Mouse (Mus musculus) kidney, embryonic 14.5 days (tissue): ENCODE measurements around the gene Hoxa3. TPM values are rescaled to one million over a fixed set of nuclear protein-coding genes. Genes with fewer than 3 reads are reported as not detected.

Experiments
- ATAC-seq: fragments of 200-750 bp; cut with Nextera tagmentation; 2 replicates; pipeline ENCODE4 v1.8.0; 2017; ENCODE audit warnings: moderate number of reproducible peaks, mild to moderate bottlenecking, moderate TSS enrichment, moderate library complexity; ENCODE audit not compliant: low FRiP score, low TSS enrichment
- H3K27ac ChIP-seq: fragments of 300-500 bp; sonication (generic); 2 replicates; pipeline ENCODE4 v1.5.1; 2014; ENCODE audit warnings: low read depth, mild to moderate bottlenecking, low read length, moderate library complexity, mixed read lengths
- H3K27me3 ChIP-seq: fragments of 300-500 bp; sonication (generic); 2 replicates; pipeline ENCODE4 v1.6.1; 2014; ENCODE audit warnings: mild to moderate bottlenecking, low read length; ENCODE audit not compliant: control insufficient read depth, insufficient read depth
- H3K36me3 ChIP-seq: fragments of 300-500 bp; sonication (generic); 2 replicates; pipeline ENCODE4 v1.6.1; 2014; ENCODE audit warnings: low read length, mixed read lengths; ENCODE audit not compliant: control insufficient read depth, insufficient read depth
- H3K4me1 ChIP-seq: fragments of 300-500 bp; sonication (generic); 2 replicates; pipeline ENCODE4 v1.6.1; 2014; ENCODE audit warnings: low read length, mixed read lengths; ENCODE audit not compliant: control insufficient read depth, insufficient read depth
- H3K4me2 ChIP-seq: fragments of 300-500 bp; sonication (generic); replicated peaks from 2 replicates; pipeline ENCODE4 v1.6.1; 2014; ENCODE audit warnings: low read depth, mild to moderate bottlenecking, low read length
- H3K4me3 ChIP-seq: fragments of 300-500 bp; sonication (generic); 2 replicates; pipeline ENCODE4 v1.5.1; 2014; ENCODE audit warnings: mild to moderate bottlenecking, low read length
- H3K9ac ChIP-seq: fragments of 300-500 bp; sonication (generic); 2 replicates; pipeline ENCODE4 v1.6.1; 2014; ENCODE audit warnings: low read depth, mild to moderate bottlenecking, low read length, moderate library complexity
- H3K9me3 ChIP-seq: fragments of 300-500 bp; sonication (generic); 2 replicates; pipeline ENCODE4 v1.6.1; 2016; ENCODE audit warnings: low read length; ENCODE audit not compliant: control insufficient read depth
- WGBS: fragments of 180-500 bp; shearing (Covaris S2); extraction: QIAGEN DNeasy Blood & Tissue Kit; methylation state at CpG from one replicate; pipeline ENCODE4 v1.1.7; 2014; 5-methylcytosine and 5-hydroxymethylcytosine counted together
- polyA plus RNA-seq: library from polyadenylated mRNA; unstranded; fragments of >200 nt; fragmentation: Nextera tagmentation; extraction: Ambion mirVana; gene quantifications from 2 replicates; pipeline ENCODE4 v1.2.1, GENCODE M21; 2014

Gene Hoxa3
- polyA plus RNA-seq, 1 experiment from 2014 or later, result 13.6 TPM

GRCm38 (mm10) chr6:52170166-52170897 is 42.8 kb downstream of the Hoxa3 start:
- Histone ChIP-seq H3K9ac (peak overlapping the region; percentile 44), H3K36me3 (peaks cover 15% of the 10 kb centered on the region; the same call in 1 of the 2 replicates), H3K27ac (peak overlapping the region; percentile 97), H3K4me2 (peak overlapping the region; percentile 32), H3K27me3 (no peaks in the 10 kb centered on the region; the same call in 1 of the 2 replicates), H3K4me1 (peaks cover 76% of the 10 kb centered on the region), H3K9me3 (no peaks in the 10 kb centered on the region), H3K4me3 (0 out of 2 replicates have a peak overlapping the region, but pooled peaks have one; percentile 9)
- ATAC-seq, result 0 out of 2 replicates have a peak, but pooled peaks have one; percentile 6
- 15% methylated on average over 40 of the region's 40 CpGs for WGBS

- WGBS, result 24% methylated on average over 16 of the region's 16 CpGs
Observed at GRCm38 (mm10) chr6:52169499-52170165, 43.5 kb downstream of the Hoxa3 start.

GRCm38 (mm10) chr6:52168191-52169055 is 44.7 kb downstream of the Hoxa3 start:
- WGBS, result 4% methylated on average over 41 of the region's 42 CpGs
- Histone ChIP-seq H3K27me3 (no peaks in the 10 kb centered on the region; the same call in 1 of the 2 replicates), H3K4me2 (peak overlapping the region; percentile 49), H3K36me3 (peaks cover 15% of the 10 kb centered on the region; the same call in 1 of the 2 replicates), H3K4me3 (peak overlapping the region; percentile 24), H3K9me3 (no peaks in the 10 kb centered on the region), H3K9ac (peak overlapping the region; percentile 71), H3K4me1 (peaks cover 89% of the 10 kb centered on the region), H3K27ac (peak overlapping the region; percentile 90)
- ATAC-seq, result no peak

More at GRCm38 (mm10) chr6:52169499-52170165, 43.5 kb downstream of the Hoxa3 start:
- no peaks in the 10 kb centered on the region; the same call in 1 of the 2 replicates for H3K27me3 ChIP-seq
- H3K9me3 ChIP-seq, result no peaks in the 10 kb centered on the region
- H3K4me1 ChIP-seq, result peaks cover 82% of the 10 kb centered on the region
- H3K36me3 ChIP-seq, result peaks cover 15% of the 10 kb centered on the region; the same call in 1 of the 2 replicates
- no peak overlapping the region for H3K4me3 ChIP-seq
- H3K4me2 ChIP-seq, result peak overlapping the region; percentile 32
- H3K27ac ChIP-seq, result peak overlapping the region; percentile 97
- H3K9ac ChIP-seq, result peak overlapping the region; percentile 44; the same call in 1 of the 2 replicates
- no peak for ATAC-seq

- peak overlapping the region; percentile 32; the same call in 1 of the 2 replicates for H3K9ac ChIP-seq
- no peak overlapping the region for H3K4me3 ChIP-seq
- H3K4me2 ChIP-seq, result peak overlapping the region; percentile 49
- H3K9me3 ChIP-seq, result no peaks in the 10 kb centered on the region
- WGBS, result 24% methylated on average over 14 of the region's 14 CpGs
- peak overlapping the region; percentile 90 for H3K27ac ChIP-seq
- H3K4me1 ChIP-seq, result peaks cover 89% of the 10 kb centered on the region
- no peak for ATAC-seq
- H3K27me3 ChIP-seq, result no peaks in the 10 kb centered on the region; the same call in 1 of the 2 replicates
- H3K36me3 ChIP-seq, result peaks cover 15% of the 10 kb centered on the region; the same call in 1 of the 2 replicates
Observed at GRCm38 (mm10) chr6:52167736-52168161, 45.4 kb downstream of the Hoxa3 start.

- Histone ChIP-seq H3K9ac (peak overlapping the region; percentile 32; the same call in 1 of the 2 replicates), H3K27me3 (no peaks in the 10 kb centered on the region; the same call in 1 of the 2 replicates), H3K4me2 (peak overlapping the region; percentile 19; the same call in 1 of the 2 replicates), H3K4me3 (no peak overlapping the region), H3K27ac (peak overlapping the region; percentile 90), H3K9me3 (no peaks in the 10 kb centered on the region), H3K4me1 (peaks cover 88% of the 10 kb centered on the region), H3K36me3 (peaks cover 15% of the 10 kb centered on the region; the same call in 1 of the 2 replicates)
- ATAC-seq, result no peak
- 41% methylated on average over 1 of the region's 1 CpGs for WGBS
Observed at GRCm38 (mm10) chr6:52167176-52167575, 46.0 kb downstream of the Hoxa3 start.

- Histone ChIP-seq H3K27me3 (no peaks in the 10 kb centered on the region; the same call in 1 of the 2 replicates), H3K9me3 (no peaks in the 10 kb centered on the region), H3K36me3 (peaks cover 15% of the 10 kb centered on the region; the same call in 1 of the 2 replicates), H3K4me1 (peaks cover 88% of the 10 kb centered on the region), H3K9ac (peak overlapping the region; percentile 32; the same call in 1 of the 2 replicates), H3K4me2 (peak overlapping the region; percentile 19; the same call in 1 of the 2 replicates), H3K4me3 (no peak overlapping the region; the same call in 1 of the 2 replicates), H3K27ac (peak overlapping the region; percentile 90)
- 20% methylated on average over 4 of the region's 4 CpGs for WGBS
- no peak for ATAC-seq
Observed at GRCm38 (mm10) chr6:52166431-52167077, 46.6 kb downstream of the Hoxa3 start.

- no peaks in the 10 kb centered on the region; the same call in 1 of the 2 replicates for H3K27me3 ChIP-seq
- H3K4me3 ChIP-seq, result peak overlapping the region; percentile 38; the same call in 1 of the 2 replicates
- peak overlapping the region; percentile 88 for H3K27ac ChIP-seq
- peaks cover 10% of the 10 kb centered on the region; the same call in 1 of the 2 replicates for H3K36me3 ChIP-seq
- peak overlapping the region; percentile 76 for H3K4me2 ChIP-seq
- whole genome bisulfite sequencing, result 5% methylated on average over 28 of the region's 28 CpGs
- ATAC-seq, result no peak
- no peaks in the 10 kb centered on the region for H3K9me3 ChIP-seq
- H3K4me1 ChIP-seq, result peaks cover 85% of the 10 kb centered on the region
- peak overlapping the region; percentile 59 for H3K9ac ChIP-seq
Observed at GRCm38 (mm10) chr6:52165441-52166370, 47.4 kb downstream of the Hoxa3 start.
